Mouse (Mus musculus) layer of hippocampus, adult 11-12 months (tissue): Measurements from ENCODE around the gene Etl4.

Experiments
- DNase-seq: peaks from one replicate; pipeline ENCODE4 v3.0.0; 2022; ENCODE audit warnings: low spot score

The Etl4 gene

GRCm38 (mm10) chr2:20711024-20711423, 801.4 kb downstream of the Etl4 start:
- no peak for DNase-seq

GRCm38 (mm10) chr2:20719105-20719504, 809.5 kb downstream of the Etl4 start:
- no peak for DNase-seq

GRCm38 (mm10) chr2:20721098-20721497, 811.5 kb downstream of the Etl4 start:
- DNase-seq = no peak

DNA sequence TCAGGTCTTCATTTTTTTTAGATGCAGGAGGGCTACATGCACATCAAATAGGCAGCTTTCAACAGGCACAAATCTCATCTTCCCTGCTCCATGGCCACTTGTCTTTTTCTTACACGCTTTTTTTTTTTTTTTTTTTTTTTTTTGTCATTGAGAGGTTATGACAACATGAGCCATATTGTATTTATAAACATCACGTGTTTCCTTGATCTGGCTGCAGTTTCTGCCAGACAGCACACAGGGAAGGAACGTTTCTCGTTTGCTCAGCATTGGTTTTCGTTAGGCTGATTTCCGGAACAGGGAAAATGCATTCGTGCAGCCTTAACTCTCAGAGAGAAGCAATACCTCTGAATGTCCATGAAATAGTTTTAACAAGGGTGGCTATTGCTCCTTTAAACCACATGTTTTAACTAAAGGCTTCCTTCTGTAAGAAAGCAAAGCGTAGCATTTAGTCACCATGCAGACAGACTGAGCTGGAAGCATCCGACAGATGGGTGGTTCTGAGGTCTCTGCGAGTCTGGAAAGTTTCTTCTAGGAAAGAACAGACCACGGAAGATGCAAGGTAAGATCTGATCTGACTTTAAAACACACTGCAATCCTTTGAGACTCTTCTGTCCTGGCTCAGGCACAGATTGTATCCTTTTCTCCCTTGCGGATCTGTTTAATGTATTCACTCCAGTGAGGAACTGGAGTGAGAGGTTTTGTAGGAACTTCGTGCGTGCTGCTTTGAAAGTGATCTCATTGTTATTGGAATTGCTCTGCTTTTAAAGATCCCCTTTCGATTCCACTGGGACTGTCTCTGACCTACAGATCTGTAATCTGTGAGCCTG, 812.8 kb downstream of the Etl4 start:
- DNase-seq = no peak

GRCm38 (mm10) chr2:20723990-20724745, 814.6 kb downstream of the Etl4 start:
- DNase-seq = no peak

GRCm38 (mm10) chr2:20726974-20727373, 817.4 kb downstream of the Etl4 start:
- no peak for DNase-seq

DNA sequence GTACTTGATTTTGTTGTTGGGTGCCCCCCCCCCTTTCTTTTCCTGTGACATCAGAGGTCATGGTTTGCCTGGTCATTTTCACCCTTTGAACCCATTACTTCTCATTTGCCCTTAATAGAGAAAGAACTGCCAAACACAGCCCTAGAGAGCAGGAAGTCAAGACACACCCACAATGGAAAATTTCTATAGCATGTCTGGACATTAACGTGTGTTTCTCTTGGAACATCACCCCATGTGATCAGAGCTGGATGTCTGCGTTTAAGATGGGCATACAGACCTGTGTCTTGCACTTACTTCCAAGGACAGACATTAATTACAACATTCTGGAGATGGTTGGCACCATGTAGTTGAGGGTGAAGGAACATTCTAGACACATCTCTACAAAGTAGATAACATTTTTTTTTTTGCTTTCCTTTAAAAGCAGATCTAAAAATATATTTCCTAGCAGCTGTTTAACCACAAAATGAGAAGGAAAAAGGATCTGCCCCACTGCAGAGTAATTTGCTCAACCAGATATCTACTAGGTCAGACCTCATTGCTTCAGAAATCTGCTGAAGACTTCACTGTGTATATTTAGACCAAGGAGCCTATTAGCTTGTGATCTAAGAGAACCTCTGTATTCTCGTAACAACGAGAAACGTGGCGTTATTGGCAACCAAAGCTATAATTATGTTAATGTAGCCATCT, 818.3 kb downstream of the Etl4 start:
- no peak for DNase-seq

DNA sequence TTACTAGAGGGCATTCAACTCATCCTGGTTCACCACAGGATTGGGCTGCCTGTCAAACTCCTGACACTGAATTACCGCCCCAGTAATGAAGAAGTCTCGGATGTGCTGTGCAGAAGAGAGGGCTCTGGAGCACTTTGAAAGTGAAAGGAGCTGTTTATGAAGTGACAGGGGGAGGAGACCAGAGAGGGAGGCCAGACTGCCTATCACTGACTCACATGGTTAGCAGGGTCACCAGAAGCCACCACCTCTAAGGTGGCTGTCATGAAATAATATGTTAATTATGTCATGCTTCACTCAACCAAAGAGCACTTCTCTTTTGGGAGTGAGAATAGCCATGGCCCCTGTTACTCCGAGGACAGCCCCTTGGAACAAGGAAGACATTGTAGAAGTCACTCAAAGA, 825.9 kb downstream of the Etl4 start:
- DNase-seq = no peak

GRCm38 (mm10) chr2:20736324-20737015, 826.9 kb downstream of the Etl4 start:
- DNase-seq = no peak

DNA sequence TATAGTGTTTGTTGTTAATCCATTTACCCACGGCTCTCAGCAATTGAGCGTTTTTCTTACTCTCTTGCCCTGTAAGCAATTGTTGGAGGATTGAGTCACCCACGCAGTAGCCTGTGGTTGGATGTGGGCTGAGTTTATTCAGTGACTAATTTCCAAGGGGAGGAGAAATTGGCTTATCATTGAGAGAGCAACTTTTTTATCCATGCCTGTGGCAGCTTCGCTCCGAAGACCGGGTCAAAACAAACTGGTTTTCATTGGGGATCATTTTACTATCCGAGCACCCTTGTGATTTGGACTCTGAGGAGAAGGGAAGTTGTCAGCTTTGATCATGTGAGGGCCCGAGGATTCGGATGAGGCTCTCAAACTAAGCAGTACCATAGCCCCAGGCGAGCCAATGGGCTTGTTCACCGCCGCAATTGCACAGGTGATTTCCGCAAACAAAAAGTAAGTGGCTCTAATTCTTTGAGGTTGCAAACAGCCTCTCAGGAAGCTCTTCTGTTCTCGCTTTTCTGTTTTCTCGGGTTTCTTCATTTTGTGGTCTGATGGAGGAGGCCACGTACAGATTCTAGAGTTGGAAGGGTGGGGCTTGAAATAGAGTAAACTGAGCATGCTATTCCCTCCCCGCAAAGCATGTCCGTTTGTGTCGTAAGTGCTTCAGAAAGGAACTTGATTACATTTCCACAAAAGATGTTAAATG, 827.7 kb downstream of the Etl4 start:
- no peak for DNase-seq

- DNase-seq = no peak
Measured at GRCm38 (mm10) chr2:20737837-20738236, 828.3 kb downstream of the Etl4 start.

GRCm38 (mm10) chr2:20747723-20748122, 838.1 kb downstream of the Etl4 start:
- no peak for DNase-seq

DNA sequence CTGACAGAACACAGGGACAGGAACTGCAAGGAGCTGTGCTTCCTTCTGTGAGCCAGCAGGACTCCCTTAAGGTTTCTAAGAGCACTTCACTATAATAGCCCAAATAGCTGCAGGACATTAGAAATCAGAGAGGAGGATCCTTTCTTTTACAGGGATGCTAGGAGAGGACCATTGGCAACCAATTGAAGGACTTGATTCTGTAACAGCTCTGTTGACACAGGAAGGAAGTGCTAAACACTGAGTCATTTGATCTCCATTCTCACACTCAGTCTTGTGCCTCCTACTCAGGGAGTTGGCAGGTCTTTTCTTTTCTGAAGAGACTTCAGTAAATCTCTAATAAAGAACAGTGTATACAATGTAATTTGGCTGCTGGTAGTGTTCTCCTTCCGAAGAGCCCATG, 838.9 kb downstream of the Etl4 start:
- DNase-seq = no peak

- DNase-seq = no peak
Measured at GRCm38 (mm10) chr2:20749687-20750086, 840.1 kb downstream of the Etl4 start.

DNA sequence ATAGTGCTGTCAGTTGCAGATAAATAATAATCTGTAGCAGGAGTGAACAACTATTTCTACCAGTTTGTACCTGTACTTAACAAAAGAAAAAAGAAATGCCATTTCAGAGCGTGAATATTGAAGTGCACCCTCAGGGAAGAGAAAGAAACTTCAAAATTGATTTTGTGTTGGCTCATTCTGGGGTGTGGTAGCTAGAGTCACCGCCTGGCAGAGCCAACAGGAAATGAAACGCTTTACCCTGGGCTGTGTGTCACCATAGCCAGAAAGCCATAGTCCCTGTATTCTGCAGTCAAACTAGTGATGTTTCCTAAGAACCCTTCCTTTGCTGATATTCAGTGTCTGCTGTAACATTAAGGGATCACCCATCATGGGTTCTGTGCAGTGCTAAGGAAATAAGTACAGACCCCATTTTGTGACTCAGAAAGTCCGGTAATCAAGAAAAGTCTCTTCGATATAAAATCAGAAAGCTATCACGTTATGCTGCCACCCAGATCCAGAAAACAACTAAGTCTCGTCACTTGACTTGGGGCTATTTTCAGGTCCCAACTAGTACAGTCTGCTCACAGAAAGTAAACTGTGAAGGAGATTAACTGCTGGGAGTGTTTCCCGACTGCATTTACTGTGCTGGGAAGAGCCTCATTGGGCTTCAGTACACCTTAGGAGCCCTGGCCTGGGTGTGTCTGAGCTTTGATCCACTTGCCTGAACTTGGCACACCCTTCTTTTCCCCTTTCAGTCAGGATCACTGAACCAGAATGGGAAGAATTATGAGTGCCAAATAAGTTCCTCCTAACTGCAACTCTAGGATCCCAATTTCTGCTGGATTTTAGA, 843.9 kb downstream of the Etl4 start:
- DNase-seq = no peak

GRCm38 (mm10) chr2:20756964-20757363, 847.4 kb downstream of the Etl4 start:
- DNase-seq = no peak

DNA sequence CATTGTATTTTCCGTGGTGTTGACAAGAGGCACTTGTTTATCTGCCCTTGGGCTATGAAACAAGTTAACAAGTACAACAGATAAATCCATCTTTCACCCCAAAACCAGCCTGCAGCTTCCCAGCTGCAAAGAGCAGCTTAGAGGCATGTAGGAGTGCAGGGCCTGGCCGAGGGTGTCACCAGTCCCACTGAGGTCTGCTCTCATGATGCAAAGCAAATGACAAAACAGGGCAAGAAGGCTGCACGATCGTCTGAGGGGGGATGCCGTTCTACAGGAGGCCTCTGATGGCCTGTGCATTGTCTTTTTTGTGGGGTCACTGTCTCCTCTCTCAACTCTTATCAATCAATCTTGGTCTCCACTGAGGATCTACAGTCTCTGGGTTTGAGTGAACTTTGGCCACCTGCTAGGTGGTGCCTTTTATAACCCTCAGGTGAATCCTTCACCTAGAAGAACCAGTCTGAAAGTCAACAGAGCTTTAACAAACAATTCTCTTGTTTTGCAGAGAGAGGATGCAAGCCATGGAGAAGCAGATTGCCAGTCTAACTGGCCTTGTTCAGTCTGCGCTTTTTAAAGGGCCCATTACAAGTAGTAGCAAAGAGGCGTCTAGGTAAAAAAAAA, 849.6 kb downstream of the Etl4 start:
- DNase-seq = no peak

GRCm38 (mm10) chr2:20761320-20761719, 851.7 kb downstream of the Etl4 start:
- DNase-seq = no peak

GRCm38 (mm10) chr2:20761751-20762150, 852.2 kb downstream of the Etl4 start:
- no peak for DNase-seq

DNA sequence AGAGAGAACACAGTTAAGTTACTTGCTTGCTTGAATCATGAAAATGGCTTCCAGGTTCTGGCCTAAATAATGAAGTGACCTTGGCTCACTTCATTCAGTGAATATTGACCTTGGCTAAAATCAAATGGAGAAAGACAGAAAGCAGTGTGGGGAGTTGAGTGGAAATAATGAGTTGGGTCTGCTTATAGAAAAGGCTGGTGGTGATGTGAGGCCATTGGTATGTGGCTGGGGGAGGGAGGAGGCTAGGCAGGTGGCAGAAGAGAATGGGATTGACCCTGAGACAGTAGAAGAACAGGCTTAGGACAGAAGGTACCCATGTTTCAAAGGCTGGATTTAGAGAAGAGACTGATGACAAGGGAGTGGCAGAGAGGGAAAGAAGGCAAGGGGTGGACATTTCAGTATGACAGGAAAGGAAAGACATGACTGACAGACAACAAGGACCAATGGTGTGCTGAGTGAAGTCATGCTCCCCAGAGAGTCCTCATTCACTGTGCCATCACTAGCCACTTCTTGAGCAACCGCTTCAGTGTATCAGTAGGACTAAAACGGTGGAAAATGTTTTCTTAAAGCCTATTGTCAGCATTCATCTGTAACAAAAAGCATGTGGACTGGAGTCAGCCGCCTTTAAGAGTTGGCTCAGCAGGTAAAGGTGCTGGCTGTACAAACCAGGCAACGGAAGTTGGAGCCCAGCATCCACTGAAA, 854.1 kb downstream of the Etl4 start:
- no peak for DNase-seq
